Mouse (Mus musculus) G1E (cell line): ENCODE data around the gene Nemp1. TPM values are rescaled to one million over a fixed set of nuclear protein-coding genes. Genes with fewer than 3 reads are reported as not detected.

ENCODE experiments used
- ATAC-seq: 2 replicates; pipeline ENCODE4 v1.8.0; 2016; ENCODE audit warnings: mild to moderate bottlenecking; ENCODE audit not compliant: insufficient number of reproducible peaks, poor library complexity, low FRiP score, severe bottlenecking; ENCODE audit errors: extremely low read depth
- DNase-seq: peaks from one replicate; pipeline ENCODE4 v3.0.0; 2012; ENCODE audit warnings: low spot score
- H3K27me3 ChIP-seq: 2 replicates; pipeline ENCODE4 v1.6.1; 2012; ENCODE audit warnings: mild to moderate bottlenecking, low read length, inconsistent platforms; ENCODE audit not compliant: insufficient read depth
- H3K36me3 ChIP-seq: replicated peaks from 2 replicates; pipeline ENCODE3; 2012; ENCODE audit warnings: mild to moderate bottlenecking, inconsistent platforms
- H3K4me1 ChIP-seq: 2 replicates; pipeline ENCODE4 v1.6.1; 2012; ENCODE audit warnings: low read depth, low read length, inconsistent platforms, mixed read lengths; ENCODE audit not compliant: insufficient read depth
- H3K4me3 ChIP-seq: 2 replicates; pipeline ENCODE4 v1.5.1; 2012; ENCODE audit warnings: low read depth, mild to moderate bottlenecking, inconsistent platforms, low read length, moderate library complexity, mixed read lengths
- H3K9me3 ChIP-seq: replicated peaks from 2 replicates; pipeline ENCODE4 v1.6.1; 2012; ENCODE audit warnings: inconsistent platforms
- CTCF ChIP-seq: IDR thresholded peaks from 2 replicates; pipeline ENCODE4 v1.5.1; 2012; ENCODE audit warnings: low read depth, low read length, inconsistent platforms, mixed read lengths
- GATA1 ChIP-seq: IDR thresholded peaks from 2 replicates; pipeline ENCODE4 v1.6.1; 2012; ENCODE audit warnings: borderline replicate concordance, low read length, inconsistent platforms, mixed read lengths
- GATA2 ChIP-seq: IDR thresholded peaks from 2 replicates; pipeline ENCODE4 v1.6.1; 2012; ENCODE audit warnings: low read depth, low read length, inconsistent platforms, borderline replicate concordance
- POLR2AphosphoS5 ChIP-seq: IDR thresholded peaks from 2 replicates; pipeline ENCODE4 v1.6.1; 2012; ENCODE audit warnings: low read depth, low read length, inconsistent platforms; ENCODE audit not compliant: insufficient replicate concordance
- TAL1 ChIP-seq: conservative IDR thresholded peaks from 2 replicates; pipeline ENCODE4 v1.6.1; 2012; ENCODE audit warnings: low read depth, low read length, inconsistent platforms, mixed read lengths
- polyA plus RNA-seq: library from polyadenylated mRNA; stranded (reverse); fragments of >175 nt; gene quantifications from 2 replicates; pipeline ENCODE4 v1.2.3, GENCODE M21; 2012
- total RNA-seq, 2 experiments: library from RNA; stranded (forward) in 1 of 2; stranded (reverse) in 1 of 2; fragments of 200-1000 nt in 1 of 2; fragments of >200 nt in 1 of 2; fragmentation: Nextera tagmentation in 1 of 2; gene quantifications; 2 replicates each; pipeline ENCODE4 v1.2.3; 2014 to 2017

The Nemp1 gene
- total and polyA plus RNA-seq, 3 experiments: 5.6 to 57.6 (median 40.4) TPM

DNA sequence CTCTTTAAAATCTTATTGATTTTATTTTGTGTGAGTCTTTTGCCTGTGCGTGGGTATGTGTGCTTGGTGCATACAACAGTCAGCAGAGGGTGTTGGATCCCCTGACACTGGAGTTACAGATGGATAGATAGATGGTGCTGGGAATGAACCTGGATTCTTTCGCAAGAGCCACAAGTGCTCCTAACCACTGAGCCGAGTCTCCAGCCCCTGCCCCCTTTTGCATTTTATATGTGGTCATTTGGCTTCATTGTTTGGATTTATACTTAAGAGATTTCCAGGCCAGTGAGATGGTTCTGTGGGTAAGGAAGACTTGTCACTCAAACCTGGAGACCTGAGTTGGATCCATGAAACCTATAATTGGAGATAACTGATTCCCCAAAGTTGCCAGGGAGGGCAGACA lies 13.2 kb downstream of the Nemp1 start:
- peaks cover 41% of the 10 kb centered on the region for H3K4me1 ChIP-seq
- H3K27me3 ChIP-seq: no peaks in the 10 kb centered on the region
- DNase-seq: no peak
- peaks cover 37% of the 10 kb centered on the region for H3K36me3 ChIP-seq
- TF ChIP-seq TAL1 (no peak), GATA2 (no peak), CTCF (no peak), POLR2AphosphoS5 (no peak)
- no peak for ATAC-seq
- no peak overlapping the region for H3K4me3 ChIP-seq
- H3K9me3 ChIP-seq: no peaks in the 10 kb centered on the region; the same call in 1 of the 2 replicates

DNA sequence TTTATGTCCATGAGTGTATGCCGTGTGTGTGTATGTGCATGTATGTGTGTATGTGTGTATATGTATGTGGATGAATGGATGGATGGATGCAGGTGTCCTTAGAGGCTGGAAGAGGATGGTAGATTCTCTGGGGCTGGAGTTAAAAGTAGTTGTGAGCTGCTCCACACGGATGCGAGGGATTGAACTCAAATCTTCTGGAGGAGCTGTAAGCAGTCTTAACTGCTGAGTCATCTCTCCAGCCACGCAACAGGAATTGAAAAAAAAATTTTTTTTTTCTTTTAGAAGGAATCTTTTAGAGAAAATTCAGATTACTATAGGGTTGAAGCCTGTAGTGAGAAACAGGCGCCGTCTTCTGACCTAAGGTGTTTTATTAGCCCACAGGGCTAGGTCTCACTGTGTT lies 16.2 kb downstream of the Nemp1 start:
- H3K4me1 ChIP-seq: peaks cover 32% of the 10 kb centered on the region
- no peaks in the 10 kb centered on the region for H3K9me3 ChIP-seq
- no peak for ATAC-seq
- peaks cover 52% of the 10 kb centered on the region for H3K36me3 ChIP-seq
- DNase-seq: no peak
- no peaks in the 10 kb centered on the region for H3K27me3 ChIP-seq
- TF ChIP-seq CTCF (no peak), POLR2AphosphoS5 (no peak), GATA1 (no peak), GATA2 (no peak), TAL1 (no peak)
- no peak overlapping the region for H3K4me3 ChIP-seq

DNA sequence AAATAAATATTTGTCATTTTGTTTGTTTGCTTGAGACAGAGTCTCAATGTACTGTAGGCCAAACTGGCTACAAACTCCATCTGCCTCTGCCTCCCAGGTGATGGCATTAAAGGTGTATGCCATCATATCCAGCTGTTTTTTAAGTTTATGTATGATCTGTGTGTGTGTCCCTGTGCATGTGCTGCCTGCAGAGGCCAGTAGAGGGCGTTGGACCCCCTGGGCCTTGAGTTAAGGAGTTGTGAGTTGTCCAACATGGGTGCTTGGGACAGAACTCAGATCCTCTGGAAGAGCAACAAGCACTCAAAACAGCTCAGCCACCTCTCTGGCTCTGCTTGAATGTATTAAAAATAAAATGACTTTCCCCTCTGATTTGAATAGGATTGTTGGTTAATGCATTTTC lies 24.4 kb downstream of the Nemp1 start:
- Histone ChIP-seq H3K4me3 (no peak overlapping the region), H3K36me3 (peaks cover 74% of the 10 kb centered on the region), H3K4me1 (peaks cover 18% of the 10 kb centered on the region), H3K9me3 (no peaks in the 10 kb centered on the region), H3K27me3 (no peaks in the 10 kb centered on the region)
- DNase-seq (no peak), ATAC-seq (no peak)
- no peak for TF ChIP-seq GATA2
- no peak for TF ChIP-seq POLR2AphosphoS5
- no peak for TF ChIP-seq TAL1
- TF ChIP-seq CTCF: peak; percentile 17; the same call in 1 of the 2 replicates

DNA sequence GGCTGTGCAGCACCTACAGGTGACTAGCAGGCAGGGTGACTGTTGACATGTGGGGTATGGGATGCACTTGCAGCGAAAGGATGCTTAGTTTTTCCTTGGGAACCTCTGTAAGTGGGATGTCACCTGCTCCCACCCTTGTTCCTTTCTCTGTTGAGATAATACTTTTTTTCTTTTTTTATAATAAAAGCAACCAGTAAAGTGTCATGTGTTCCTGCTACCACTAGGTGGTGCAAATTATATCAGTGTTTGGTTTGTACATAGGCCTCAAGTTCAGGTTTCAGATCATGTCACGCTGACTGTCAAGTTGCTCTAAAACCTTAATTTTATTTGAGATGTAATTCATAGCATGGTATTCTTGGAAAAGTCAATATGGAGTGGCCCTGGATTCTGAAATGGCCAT lies 27.9 kb downstream of the Nemp1 start:
- no peak overlapping the region for H3K4me3 ChIP-seq
- peaks cover 85% of the 10 kb centered on the region for H3K36me3 ChIP-seq
- H3K9me3 ChIP-seq: no peaks in the 10 kb centered on the region
- H3K27me3 ChIP-seq: no peaks in the 10 kb centered on the region
- ATAC-seq: peak; percentile 43; the same call in 1 of the 2 replicates
- no peak for TF ChIP-seq POLR2AphosphoS5
- TF ChIP-seq CTCF: peak; percentile 34; the same call in 1 of the 2 replicates
- no peak for TF ChIP-seq GATA2
- no peak for TF ChIP-seq TAL1
- TF ChIP-seq GATA1: no peak
- DNase-seq: no peak
- peaks cover 38% of the 10 kb centered on the region for H3K4me1 ChIP-seq

DNA sequence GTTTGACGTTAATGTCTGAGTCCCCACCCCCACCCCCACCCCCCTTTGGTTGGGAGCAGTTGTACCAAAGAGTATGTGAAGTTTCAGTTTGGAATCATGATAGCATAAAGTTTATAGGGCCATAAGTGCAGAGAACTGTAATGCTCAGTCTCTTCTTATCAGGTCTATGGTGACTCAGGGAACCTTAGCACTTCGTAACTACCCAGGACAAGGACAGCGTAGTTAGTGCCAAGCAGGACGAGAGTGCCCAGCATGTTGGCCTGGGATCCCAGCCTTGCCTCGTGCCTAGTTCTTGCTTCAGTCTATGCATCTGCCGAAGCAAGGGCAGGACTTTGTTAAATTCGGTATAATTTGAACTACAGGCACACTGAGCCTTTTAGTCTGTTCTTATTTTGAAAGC lies 29.1 kb downstream of the Nemp1 start:
- Histone ChIP-seq H3K36me3 (peaks cover 86% of the 10 kb centered on the region), H3K9me3 (no peaks in the 10 kb centered on the region)

DNA sequence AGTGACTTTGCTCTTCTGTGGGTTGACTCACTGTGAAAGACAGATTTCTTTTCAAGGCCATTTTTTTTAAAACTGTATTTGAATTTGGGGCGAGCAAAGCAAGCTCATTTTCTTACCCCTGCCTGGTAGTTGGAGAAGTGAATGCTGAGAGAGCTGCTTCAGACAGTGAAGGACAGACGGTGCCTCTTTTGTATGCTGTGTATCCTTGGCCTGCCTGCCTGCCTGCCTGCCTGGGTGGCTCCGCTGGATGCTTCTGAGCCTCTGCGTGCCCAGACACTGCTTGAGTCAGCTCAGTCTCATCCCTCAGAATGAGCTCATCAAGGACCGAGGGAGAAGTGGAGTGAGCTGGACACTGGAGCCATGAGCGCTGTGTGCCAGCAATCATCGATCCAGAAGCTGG lies 32.3 kb downstream of the Nemp1 start:
- no peak overlapping the region for H3K4me3 ChIP-seq
- H3K27me3 ChIP-seq: no peaks in the 10 kb centered on the region
- no peaks in the 10 kb centered on the region for H3K9me3 ChIP-seq
- TF ChIP-seq CTCF (no peak), POLR2AphosphoS5 (no peak), TAL1 (no peak), GATA1 (no peak), GATA2 (no peak)
- no peak for DNase-seq
- peaks cover 58% of the 10 kb centered on the region for H3K36me3 ChIP-seq
- H3K4me1 ChIP-seq: peaks cover 42% of the 10 kb centered on the region
- no peak for ATAC-seq

More for the DNA sequence above, 29.1 kb downstream of the Nemp1 start:
- no peak for ATAC-seq
- no peak for DNase-seq
- no peak overlapping the region; the same call in 1 of the 2 replicates for H3K4me3 ChIP-seq
- no peaks in the 10 kb centered on the region for H3K27me3 ChIP-seq
- H3K4me1 ChIP-seq: peaks cover 38% of the 10 kb centered on the region
- TF ChIP-seq GATA2 (no peak), POLR2AphosphoS5 (no peak), TAL1 (no peak), CTCF (no peak), GATA1 (no peak)

DNA sequence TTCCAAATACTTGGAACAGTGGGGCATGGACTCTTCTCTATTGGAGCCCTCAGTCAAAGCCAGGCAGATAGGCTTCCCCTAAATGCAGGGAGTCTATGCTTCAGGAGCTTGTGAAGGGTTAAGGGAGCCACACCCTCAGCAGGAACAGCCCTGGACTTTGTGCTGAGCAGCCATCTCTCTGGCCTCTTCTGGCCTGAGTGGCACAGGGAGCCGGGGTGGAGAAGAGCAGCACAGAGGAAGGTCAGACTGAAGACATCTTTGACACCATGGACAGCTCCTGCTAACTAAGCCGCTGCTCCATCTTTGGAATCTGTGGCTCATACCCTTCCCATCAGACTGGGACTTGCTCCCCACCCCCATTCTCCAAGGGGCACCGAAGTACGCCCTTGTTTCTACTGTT lies 36.6 kb downstream of the Nemp1 start:
- no peak for ATAC-seq
- H3K4me1 ChIP-seq: peaks cover 38% of the 10 kb centered on the region
- DNase-seq: peak; percentile 33

More for the DNA sequence above, 36.6 kb downstream of the Nemp1 start:
- no peak overlapping the region for H3K4me3 ChIP-seq
- H3K9me3 ChIP-seq: no peaks in the 10 kb centered on the region
- TF ChIP-seq GATA1: no peak
- no peak for TF ChIP-seq POLR2AphosphoS5
- no peak for TF ChIP-seq TAL1
- TF ChIP-seq GATA2: no peak
- no peak for TF ChIP-seq CTCF
- peaks cover 14% of the 10 kb centered on the region for H3K27me3 ChIP-seq
- peaks cover 22% of the 10 kb centered on the region for H3K36me3 ChIP-seq
